Mouse (Mus musculus) cerebellum, postnatal 10 days (tissue): ENCODE results near the gene Nbeal2.

Experiments
- DNase-seq, 2 experiments: peaks; one replicate each; pipeline ENCODE4 v3.0.0; 2021; ENCODE audit warnings: mixed read lengths in 2 of 2

Gene Nbeal2

GRCm38 (mm10) chr9:110673107-110673752 lies 19.3 kb upstream of the Nbeal2 start:
- peak; percentile 56 to 61 for DNase-seq

DNA sequence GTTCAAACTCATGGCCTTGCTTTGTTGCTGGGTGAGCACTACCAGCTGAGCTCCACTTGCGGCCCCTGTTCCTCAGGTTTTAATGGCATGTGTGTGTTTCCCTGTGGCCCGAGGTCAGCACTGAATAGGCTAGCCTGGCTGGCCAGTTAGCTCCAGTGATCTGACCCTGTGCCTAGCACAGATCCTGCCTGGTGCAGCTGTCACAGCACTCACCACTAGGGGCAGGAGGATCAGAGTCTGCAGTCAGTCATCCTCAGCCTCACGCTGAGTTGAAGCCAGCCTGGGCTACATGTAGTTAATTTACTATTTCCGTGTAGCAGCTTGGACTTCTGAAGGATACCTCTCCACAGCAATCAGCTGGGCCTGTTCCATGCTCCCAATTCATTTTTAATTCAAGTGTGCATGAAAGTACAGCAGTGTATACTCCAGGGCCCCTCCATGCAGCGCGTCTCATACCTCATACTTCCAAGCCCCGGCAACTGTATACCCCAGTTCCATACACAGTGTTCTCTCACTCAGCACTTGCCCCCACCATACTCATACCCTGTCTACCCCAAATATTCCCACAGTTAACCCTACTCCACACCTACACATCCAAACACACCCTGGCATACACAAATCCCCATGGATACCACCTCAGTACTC lies 18.6 kb upstream of the Nbeal2 start:
- DNase-seq = peak; percentile 60 to 61

- no peak for DNase-seq
These were observed 15.8 kb upstream of the Nbeal2 start for GRCm38 (mm10) chr9:110669785-110670184.

DNA sequence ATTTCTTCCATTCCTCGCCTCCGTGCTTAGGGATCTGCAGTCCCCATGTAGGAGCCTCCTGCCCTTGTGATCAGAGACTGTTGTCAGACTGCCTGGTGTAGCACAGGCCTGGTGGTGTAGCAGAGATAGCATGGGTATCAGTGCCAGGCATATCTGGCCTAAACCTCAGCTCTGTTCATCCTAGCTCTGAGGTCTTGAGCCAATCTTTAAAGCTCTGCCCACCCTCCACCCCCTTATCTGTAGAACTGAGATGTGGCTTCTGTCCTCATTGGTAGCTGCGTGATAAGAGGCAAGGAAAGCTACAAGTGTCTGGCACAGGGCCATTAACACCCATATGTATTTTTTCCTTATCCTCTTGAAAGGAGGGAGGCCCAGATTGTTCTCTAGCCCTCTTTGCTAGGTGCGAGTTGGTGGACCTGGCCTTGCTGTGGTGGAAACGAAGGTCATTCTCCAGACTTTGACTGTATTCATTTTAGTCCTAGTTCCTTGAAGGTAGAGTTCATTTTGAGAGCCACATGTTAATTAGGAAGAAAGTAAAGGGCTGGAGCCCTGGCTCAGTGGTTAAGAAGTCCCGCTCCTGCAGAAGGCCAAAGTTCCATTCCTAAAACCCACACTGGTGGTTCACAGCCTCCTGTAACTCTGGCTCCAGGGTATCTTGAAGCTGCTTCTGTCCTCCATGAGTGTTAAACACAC lies 14.8 kb upstream of the Nbeal2 start:
- no peak for DNase-seq

GRCm38 (mm10) chr9:110667219-110667836 lies 13.4 kb upstream of the Nbeal2 start:
- no peak for DNase-seq

- no peak for DNase-seq
These were observed 12.4 kb upstream of the Nbeal2 start for GRCm38 (mm10) chr9:110666374-110666773.

DNA sequence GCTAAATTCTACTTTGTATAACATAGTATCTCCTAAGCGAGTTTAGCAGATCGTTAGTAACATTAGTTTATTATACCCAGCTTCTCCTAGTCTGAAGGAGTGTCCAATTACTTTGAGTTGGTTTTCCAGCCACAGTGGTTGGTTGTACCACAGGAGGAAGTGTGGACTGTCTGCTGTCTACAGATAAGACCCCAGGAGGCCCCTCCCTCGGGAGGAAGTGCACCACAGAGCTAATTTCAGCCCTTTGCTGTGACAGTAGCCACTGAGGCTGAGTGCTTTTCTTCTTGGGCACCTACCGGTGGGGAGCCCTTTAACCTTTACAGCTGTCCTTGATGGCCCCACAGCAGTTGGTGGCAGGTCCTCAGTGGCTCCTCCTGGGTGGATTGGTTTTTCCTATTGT lies 12.0 kb upstream of the Nbeal2 start:
- DNase-seq = no peak

- DNase-seq = no peak
These were observed 8.9 kb upstream of the Nbeal2 start for GRCm38 (mm10) chr9:110662844-110663243.

DNA sequence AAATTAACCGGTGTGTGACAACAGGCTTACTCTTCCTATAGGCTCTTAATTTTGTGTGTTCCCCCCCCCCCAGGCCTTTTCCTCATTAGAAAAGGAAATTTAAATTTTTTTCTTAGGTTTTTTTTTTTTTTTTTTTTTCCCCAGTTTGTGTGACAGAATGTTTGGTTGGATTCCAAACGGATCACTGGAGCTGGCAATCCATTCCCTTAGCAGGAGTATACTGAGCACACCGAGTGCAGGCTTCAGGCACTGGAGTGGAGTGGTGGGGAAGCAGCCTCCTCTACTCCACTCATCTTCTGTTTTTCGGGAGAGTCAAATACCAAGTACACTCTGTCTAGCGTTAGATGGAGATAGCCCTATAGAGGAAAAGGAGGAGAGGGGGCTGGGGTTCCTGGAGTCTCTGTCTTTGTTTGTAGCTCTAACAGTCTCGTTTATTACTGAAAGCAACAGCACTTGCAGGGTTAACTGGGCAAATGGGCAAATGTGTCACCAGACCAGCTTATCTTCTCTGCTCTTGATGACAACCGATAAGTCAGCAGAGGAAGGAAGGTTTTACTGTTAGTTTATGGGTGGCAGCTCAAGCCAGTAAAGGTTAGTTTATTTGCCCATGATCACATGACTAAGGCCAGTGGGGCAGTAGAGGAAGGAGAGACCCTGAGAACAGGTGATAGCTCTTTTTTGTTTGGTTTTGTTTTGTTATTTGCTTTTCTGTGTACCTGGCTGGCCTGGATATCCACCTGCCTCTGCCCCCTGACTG lies 7.1 kb upstream of the Nbeal2 start:
- DNase-seq = no peak

DNA sequence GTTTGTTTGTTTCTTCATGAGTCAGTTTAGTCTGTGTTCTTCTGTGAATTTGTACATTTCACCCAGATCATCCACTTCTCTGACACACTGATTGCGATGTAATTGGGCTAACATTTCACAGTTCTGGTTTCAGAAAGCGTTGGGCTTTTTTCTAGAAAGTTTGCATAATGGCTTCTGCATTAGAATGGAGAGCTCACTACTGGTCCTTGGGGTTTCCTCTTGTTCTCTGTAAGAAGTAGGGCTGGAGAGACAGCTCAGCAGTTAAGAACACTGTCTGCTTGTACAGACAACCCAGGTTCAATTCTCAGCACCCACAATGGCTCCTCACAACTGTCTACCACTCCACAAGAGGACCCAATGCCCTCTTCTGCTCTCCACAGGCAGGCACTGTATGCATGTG lies 6.2 kb upstream of the Nbeal2 start:
- DNase-seq = no peak

DNA sequence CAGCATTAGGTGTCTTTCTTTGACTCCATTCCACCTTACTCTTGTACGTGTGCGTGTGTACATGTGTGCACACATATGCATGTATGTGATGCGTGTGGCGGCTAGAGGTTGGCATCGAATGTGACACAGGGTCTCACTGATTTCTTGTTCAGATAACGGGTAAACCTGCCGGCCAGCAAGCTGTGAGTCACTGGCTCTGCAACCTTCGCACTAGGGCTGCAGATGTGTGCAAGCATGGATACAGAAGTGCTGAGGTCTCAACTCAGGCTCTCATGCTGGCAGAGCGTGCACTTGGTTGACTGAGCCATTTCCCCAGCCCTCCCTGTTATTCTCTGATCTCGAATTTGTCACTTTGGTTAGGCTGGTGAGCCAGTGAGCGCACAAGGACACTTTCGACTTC lies 5.6 kb upstream of the Nbeal2 start:
- no peak for DNase-seq

- DNase-seq = no peak
These were observed 3.6 kb upstream of the Nbeal2 start for GRCm38 (mm10) chr9:110657474-110658078.

- DNase-seq = peak; percentile 96
These were observed 2.6 kb upstream of the Nbeal2 start, which contains the start of gene Ccdc12 for GRCm38 (mm10) chr9:110656249-110657221. Gene Ccdc12, plus strand, starts transcription at chr9:110656503.

DNA sequence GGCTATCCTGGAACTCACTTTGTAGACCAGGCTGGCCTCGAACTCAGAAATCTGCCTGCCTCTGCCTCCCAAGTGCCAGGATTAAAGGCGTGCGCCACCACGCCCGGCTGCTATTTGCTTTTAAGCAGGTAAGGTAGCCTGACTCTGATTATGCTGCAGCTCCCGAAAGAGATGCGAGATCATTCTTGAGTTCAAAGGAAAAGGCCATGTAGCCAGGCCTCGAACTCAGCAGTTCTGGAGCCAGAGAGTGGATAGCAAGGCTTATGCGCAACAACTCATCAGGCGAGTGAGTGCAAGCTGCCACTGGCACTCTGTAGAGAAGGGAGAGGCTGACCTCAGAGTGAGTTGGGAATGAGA lies 1.7 kb upstream of the Nbeal2 start:
- DNase-seq = no peak

DNA sequence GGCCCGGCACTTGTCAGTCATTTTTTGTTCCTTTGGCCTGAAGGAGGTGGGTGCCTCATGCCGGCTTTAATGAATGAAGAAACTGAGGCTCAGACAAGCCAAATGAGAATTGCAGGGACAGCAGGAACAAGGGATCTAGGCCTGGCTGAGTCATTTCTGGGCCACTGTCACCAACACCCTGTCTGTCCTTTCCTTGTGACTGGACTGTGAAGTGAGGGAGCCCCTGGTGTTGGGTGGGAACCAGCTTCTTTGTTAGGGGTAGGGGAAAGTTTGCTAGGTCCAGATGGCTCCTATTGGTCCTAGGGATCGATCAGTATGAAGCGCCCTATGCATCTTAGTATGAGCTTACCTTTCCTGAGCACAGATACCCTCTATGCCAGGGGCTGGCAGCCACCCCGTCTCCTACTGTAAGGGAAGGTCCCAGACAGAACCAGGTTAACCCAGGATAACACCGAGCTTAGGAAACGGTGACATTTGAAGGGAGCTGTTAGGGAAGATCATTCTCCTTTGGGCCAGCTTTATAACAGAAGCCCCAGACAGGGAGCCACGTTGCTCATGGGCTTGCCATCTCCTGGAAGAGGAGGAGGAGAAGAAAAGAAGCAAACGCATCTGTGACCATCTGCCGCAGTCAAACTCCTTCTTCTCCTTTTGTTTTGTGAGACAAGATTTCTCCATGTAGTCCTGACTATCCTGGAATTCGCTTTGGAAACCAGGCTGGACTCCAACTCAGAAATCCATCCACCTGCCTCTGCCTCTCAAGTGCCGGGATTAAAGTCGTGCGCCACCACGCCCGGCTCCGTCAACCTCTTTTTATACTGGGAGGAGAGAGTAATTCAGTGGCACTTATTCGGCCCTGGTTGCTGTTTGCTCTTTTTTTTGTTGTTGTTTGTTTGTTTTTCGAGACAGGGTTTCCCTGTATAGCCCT lies 1.0 kb upstream of the Nbeal2 start:
- no peak for DNase-seq

DNA sequence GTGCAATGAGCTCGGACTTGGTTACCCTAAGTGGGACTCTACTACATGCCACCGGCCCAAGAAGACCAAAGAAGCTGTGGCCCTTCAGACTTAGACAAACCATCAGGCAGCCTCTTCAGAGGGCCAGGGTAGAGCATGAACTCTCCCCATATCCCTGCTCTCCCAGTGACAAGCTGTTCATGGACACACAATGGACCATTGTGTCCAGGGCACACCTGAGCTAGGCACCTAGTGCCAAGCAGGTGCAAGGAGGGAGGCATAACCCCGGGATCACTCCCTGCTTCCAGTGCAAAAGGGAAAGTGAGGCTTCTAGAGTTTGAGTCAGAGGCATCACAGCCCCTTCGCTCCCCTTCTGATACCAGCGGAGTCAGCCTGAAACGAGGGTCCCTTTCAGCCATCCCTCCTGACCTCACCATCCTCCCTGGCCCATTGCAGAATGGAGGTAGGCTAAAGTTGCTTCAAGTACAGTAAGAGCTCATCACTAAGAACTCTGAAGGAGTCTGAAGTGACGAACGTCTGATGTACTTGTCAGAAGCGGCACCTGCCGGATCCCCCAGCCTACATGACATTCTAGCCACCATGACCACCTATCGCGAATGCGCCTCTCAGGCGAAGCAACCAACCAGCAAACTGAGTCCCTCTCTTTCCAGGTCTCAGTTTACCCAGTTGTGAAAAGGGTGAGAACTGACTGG lies 852 bp downstream of the Nbeal2 start:
- no peak for DNase-seq

- DNase-seq = no peak
These were observed 1.8 kb downstream of the Nbeal2 start for GRCm38 (mm10) chr9:110651931-110652722.

GRCm38 (mm10) chr9:110649775-110650174 lies 4.2 kb downstream of the Nbeal2 start:
- no peak for DNase-seq

- no peak for DNase-seq
These were observed 8.7 kb downstream of the Nbeal2 start for GRCm38 (mm10) chr9:110645219-110645618.
